Mouse (Mus musculus) CH12.LX (cell line): ENCODE data around the gene Ralgapa1.

ENCODE experiments used
- BHLHE40 ChIP-seq: IDR thresholded peaks from 2 replicates; pipeline ENCODE4 v1.6.1; 2011; ENCODE audit warnings: mild to moderate bottlenecking, low read depth, low read length, improper control_type of control experiment
- CTCF ChIP-seq, 2 experiments: IDR thresholded peaks in 1 of 2; conservative IDR thresholded peaks in 1 of 2; 2 replicates each; pipeline ENCODE4 v1.5.1; 2011 to 2012; ENCODE audit warnings: low read depth in 2 of 2, low read length in 2 of 2, improper control_type of control experiment in 1 of 2, inconsistent platforms in 1 of 2, mild to moderate bottlenecking in 1 of 2, moderate library complexity in 1 of 2
- EP300 ChIP-seq: IDR thresholded peaks from 2 replicates; pipeline ENCODE4 v1.6.1; 2011; ENCODE audit warnings: low read length, improper control_type of control experiment
- MXI1 ChIP-seq: IDR thresholded peaks from 2 replicates; pipeline ENCODE4 v1.6.1; 2011; ENCODE audit warnings: mild to moderate bottlenecking, low read depth, low read length, improper control_type of control experiment
- USF1 ChIP-seq: IDR thresholded peaks from 2 replicates; pipeline ENCODE4 v1.6.1; 2014; ENCODE audit warnings: low read depth, mild to moderate bottlenecking, inconsistent platforms, low read length, improper control_type of control experiment

- TF ChIP-seq CTCF (conservative IDR thresholded peaks at IDR 0.05 in 1 of 2, IDR thresholded peaks at IDR 0.05 in 1 of 2; ENCODE audit: low read depth in 2 of 2, low read length in 2 of 2) (no peak), BHLHE40 (no peak), EP300 (no peak), USF1 (no peak), MXI1 (no peak)
Measured at GRCm38 (mm10) chr12:55573794-55574193, 247.2 kb downstream of the Ralgapa1 start.
